19 mouse cellular contexts compared by ENCODE assay signal in genomic region chr4:141341477-141341876, GRCm38 (mm10). TPM values are rescaled to one million over a fixed set of nuclear protein-coding genes. Genes with fewer than 3 reads are reported as not detected.
"Had no signal": no experiment of that assay in that cellular context is flagged by ENCODE, and none has a peak within 500 bp of the region (broad histone marks: within the 10 kb centered on the region; RNA-seq: fewer than 3 reads in every experiment).

No protein-coding gene starts in this region.

- H3K9ac ChIP-seq: liver, embryonic 13.5 days; midbrain, embryonic 13.5 days; neural tube, embryonic 13.5 days; stomach, embryonic 15.5 days had no signal

- H3K4me2 ChIP-seq: liver, embryonic 13.5 days; midbrain, embryonic 13.5 days; neural tube, embryonic 13.5 days; stomach, embryonic 15.5 days had no signal

- H3K27ac ChIP-seq: liver, embryonic 13.5 days; midbrain, embryonic 13.5 days; neural tube, embryonic 13.5 days; stomach, embryonic 15.5 days had no signal

- H3K9me3 ChIP-seq: liver, embryonic 13.5 days; midbrain, embryonic 13.5 days; neural tube, embryonic 13.5 days; stomach, embryonic 15.5 days had no signal

- H3K4me1 ChIP-seq: liver, embryonic 13.5 days had no signal

- H3K36me3 ChIP-seq: liver, embryonic 13.5 days; midbrain, embryonic 13.5 days; neural tube, embryonic 13.5 days; stomach, embryonic 15.5 days had no signal

- ATAC-seq: midbrain, embryonic 13.5 days; midbrain, embryonic 16.5 days had no signal

- H3K4me3 ChIP-seq: liver, embryonic 13.5 days; midbrain, embryonic 13.5 days; myocyte; neural tube, embryonic 13.5 days; stomach, embryonic 15.5 days had no signal

- DNase-seq: kidney, adult 9 months; kidney, postnatal 14 days; kidney, postnatal 4 days; liver, embryonic 13.5 days; lung, adult 2 months; lung, postnatal 14 days; lung, postnatal 4 days; retina, postnatal 1 day; right cerebral cortex, postnatal 25 days; spleen, adult 18-20 months; thymus, adult 2 months; thymus, postnatal 14 days; thymus, postnatal 4 days had no signal

- H3K27me3 ChIP-seq: neural tube, embryonic 13.5 days; stomach, embryonic 15.5 days had no signal

RNA-seq across cellular contexts. Expression of gene Fam131c, which starts 26.5 kb away (rescaled TPM):
- polyA plus RNA-seq: liver, embryonic 16.5 days had no signal

RNA-seq across cellular contexts. Expression of gene Clcnka, which starts 57.0 kb away (rescaled TPM):
- polyA plus RNA-seq: liver, embryonic 13.5 days; lung, adult 2 months; midbrain, embryonic 13.5 days; neural tube, embryonic 13.5 days had no signal
